Mouse (Mus musculus): Measurements from ENCODE around the gene Gm6899. TPM values are rescaled to one million over a fixed set of nuclear protein-coding genes. Genes with fewer than 3 reads are reported as not detected.

Gm6899 gene
- polyA plus RNA-seq (2011; ENCODE audit: insufficient read depth, insufficient read length, low read depth, missing spikeins), result not detected in 2 replicates

- Histone ChIP-seq H3K4me3 (ENCODE audit: low read depth, low read length) (peak within 1 kb of the TSS; percentile 92), H3K27me3 (ENCODE audit: control insufficient read depth, insufficient read depth, low read length, poor library complexity, severe bottlenecking) (no peaks in the 10 kb centered on the region), H3K4me1 (ENCODE audit: control insufficient read depth, insufficient read depth, low read length) (no peaks in the 10 kb centered on the region), H3K36me3 (ENCODE audit: control insufficient read depth, insufficient read depth, low read length, poor library complexity, severe bottlenecking) (no peaks in the 10 kb centered on the region), H3K27ac (ENCODE audit: insufficient read depth, low read length) (peak within 1 kb of the TSS; percentile 58; the same call in 1 of the 2 replicates), H3K9me3 (replicated peaks; ENCODE audit: control insufficient read depth, insufficient read depth, low read length, poor library complexity, severe bottlenecking) (no peaks in the 10 kb centered on the region), H3K9ac (ENCODE audit: low read depth, poor library complexity, severe bottlenecking) (peak within 1 kb of the TSS; percentile 87)
- TF ChIP-seq EP300 (IDR thresholded peaks at IDR 0.05; ENCODE audit: insufficient read depth, low read depth, low read length) (no peak), POLR2A (IDR thresholded peaks at IDR 0.05; ENCODE audit: insufficient read depth, low read length) (peak; percentile 15)
Measured at GRCm38 (mm10) chr11:26593061-26594059, at the start of gene Gm6899, which contains the start of gene Vrk2. Gm6899 (plus strand) TSS chr11:26593241. Vrk2 (minus strand) TSS chr11:26593999.

- Histone ChIP-seq H3K27me3 (ENCODE audit: control insufficient read depth, insufficient read depth, low read length, poor library complexity, severe bottlenecking) (no peaks in the 10 kb centered on the region), H3K4me1 (ENCODE audit: control insufficient read depth, insufficient read depth, low read length) (no peaks in the 10 kb centered on the region), H3K27ac (ENCODE audit: insufficient read depth, low read length) (no peak overlapping the region), H3K9ac (ENCODE audit: low read depth, poor library complexity, severe bottlenecking) (no peak overlapping the region), H3K9me3 (replicated peaks; ENCODE audit: control insufficient read depth, insufficient read depth, low read length, poor library complexity, severe bottlenecking) (0 out of 2 replicates have a peak, but pooled peaks cover 9% of the 10 kb centered on the region), H3K36me3 (ENCODE audit: control insufficient read depth, insufficient read depth, low read length, poor library complexity, severe bottlenecking) (no peaks in the 10 kb centered on the region), H3K4me3 (ENCODE audit: low read depth, low read length) (no peak overlapping the region)
- TF ChIP-seq EP300 (IDR thresholded peaks at IDR 0.05; ENCODE audit: insufficient read depth, low read depth, low read length) (no peak), CTCF (IDR thresholded peaks at IDR 0.05; ENCODE audit: low read depth, low read length) (no peak), POLR2A (IDR thresholded peaks at IDR 0.05; ENCODE audit: insufficient read depth, low read length) (no peak)
Measured at GRCm38 (mm10) chr11:26551551-26551950, 41.5 kb upstream of the Gm6899 start.

GRCm38 (mm10) chr11:26585409-26586366, 7.4 kb upstream of the Gm6899 start:
- Histone ChIP-seq H3K4me1 (ENCODE audit: control insufficient read depth, insufficient read depth, low read length) (no peaks in the 10 kb centered on the region), H3K36me3 (ENCODE audit: control insufficient read depth, insufficient read depth, low read length, poor library complexity, severe bottlenecking) (no peaks in the 10 kb centered on the region), H3K27me3 (ENCODE audit: control insufficient read depth, insufficient read depth, low read length, poor library complexity, severe bottlenecking) (no peaks in the 10 kb centered on the region), H3K9me3 (replicated peaks; ENCODE audit: control insufficient read depth, insufficient read depth, low read length, poor library complexity, severe bottlenecking) (no peaks in the 10 kb centered on the region), H3K9ac (ENCODE audit: low read depth, poor library complexity, severe bottlenecking) (no peak overlapping the region), H3K4me3 (ENCODE audit: low read depth, low read length) (no peak overlapping the region), H3K27ac (ENCODE audit: insufficient read depth, low read length) (no peak overlapping the region)
- TF ChIP-seq CTCF (IDR thresholded peaks at IDR 0.05; ENCODE audit: low read depth, low read length), result no peak
- no peak for TF ChIP-seq EP300 (IDR thresholded peaks at IDR 0.05; ENCODE audit: insufficient read depth, low read depth, low read length)
- TF ChIP-seq POLR2A (IDR thresholded peaks at IDR 0.05; ENCODE audit: insufficient read depth, low read length), result no peak

GRCm38 (mm10) chr11:26586367-26587183, 6.5 kb upstream of the Gm6899 start:
- no peaks in the 10 kb centered on the region for H3K4me1 ChIP-seq (ENCODE audit: control insufficient read depth, insufficient read depth, low read length)
- TF ChIP-seq CTCF (IDR thresholded peaks at IDR 0.05; ENCODE audit: low read depth, low read length), result no peak
- TF ChIP-seq POLR2A (IDR thresholded peaks at IDR 0.05; ENCODE audit: insufficient read depth, low read length), result no peak
- H3K4me3 ChIP-seq (ENCODE audit: low read depth, low read length), result no peak overlapping the region
- H3K36me3 ChIP-seq (ENCODE audit: control insufficient read depth, insufficient read depth, low read length, poor library complexity, severe bottlenecking), result no peaks in the 10 kb centered on the region
- H3K9ac ChIP-seq (ENCODE audit: low read depth, poor library complexity, severe bottlenecking), result no peak overlapping the region
- no peaks in the 10 kb centered on the region for H3K9me3 ChIP-seq (replicated peaks; ENCODE audit: control insufficient read depth, insufficient read depth, low read length, poor library complexity, severe bottlenecking)
- H3K27ac ChIP-seq (ENCODE audit: insufficient read depth, low read length), result no peak overlapping the region
- H3K27me3 ChIP-seq (ENCODE audit: control insufficient read depth, insufficient read depth, low read length, poor library complexity, severe bottlenecking), result no peaks in the 10 kb centered on the region

- Histone ChIP-seq H3K4me3 (ENCODE audit: low read depth, low read length) (no peak overlapping the region), H3K9me3 (replicated peaks; ENCODE audit: control insufficient read depth, insufficient read depth, low read length, poor library complexity, severe bottlenecking) (no peaks in the 10 kb centered on the region), H3K4me1 (ENCODE audit: control insufficient read depth, insufficient read depth, low read length) (no peaks in the 10 kb centered on the region), H3K27me3 (ENCODE audit: control insufficient read depth, insufficient read depth, low read length, poor library complexity, severe bottlenecking) (no peaks in the 10 kb centered on the region), H3K9ac (ENCODE audit: low read depth, poor library complexity, severe bottlenecking) (no peak overlapping the region), H3K36me3 (ENCODE audit: control insufficient read depth, insufficient read depth, low read length, poor library complexity, severe bottlenecking) (no peaks in the 10 kb centered on the region), H3K27ac (ENCODE audit: insufficient read depth, low read length) (no peak overlapping the region)
- TF ChIP-seq POLR2A (IDR thresholded peaks at IDR 0.05; ENCODE audit: insufficient read depth, low read length), result no peak
- TF ChIP-seq CTCF (IDR thresholded peaks at IDR 0.05; ENCODE audit: low read depth, low read length), result no peak
- no peak for TF ChIP-seq EP300 (IDR thresholded peaks at IDR 0.05; ENCODE audit: insufficient read depth, low read depth, low read length)
Measured at GRCm38 (mm10) chr11:26587184-26587524, 5.9 kb upstream of the Gm6899 start.
